Mouse (Mus musculus): ENCODE measurements around the gene Elmo1. TPM values are rescaled to one million over a fixed set of nuclear protein-coding genes. Genes with fewer than 3 reads are reported as not detected.

Elmo1 gene
- polyA plus RNA-seq, 1 experiment, result 0.40 TPM

DNA sequence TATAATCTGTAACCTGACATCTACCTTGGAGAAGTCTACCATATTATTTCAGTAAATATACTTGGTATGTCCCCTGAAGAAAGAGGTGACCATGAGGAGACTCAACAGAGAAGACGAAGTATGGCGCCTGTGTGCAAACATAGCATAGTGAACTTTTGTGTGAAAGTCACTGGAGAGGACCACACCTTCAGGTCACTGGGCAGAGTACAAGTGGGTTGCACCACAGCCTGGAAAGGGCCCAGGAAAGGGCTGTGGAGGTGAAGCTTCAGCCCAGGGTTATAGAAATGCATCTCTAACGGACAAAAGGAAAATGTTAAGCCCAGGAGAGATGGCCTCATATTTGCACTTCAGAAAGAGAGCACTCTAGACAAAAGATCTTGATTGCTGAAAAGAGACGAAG is 420.6 kb downstream of the Elmo1 start:
- no peak overlapping the region for H3K4me3 ChIP-seq
- no peak for TF ChIP-seq CEBPB (IDR thresholded peaks at IDR 0.05; ENCODE audit: insufficient read depth, poor library complexity, severe bottlenecking)
- H3ac ChIP-seq (ENCODE audit: control insufficient read depth, insufficient read length), result no peak overlapping the region
- H3K79me2 ChIP-seq (ENCODE audit: control insufficient read depth, insufficient read depth), result no peaks in the 10 kb centered on the region
- no peaks in the 10 kb centered on the region for H3K27me3 ChIP-seq (ENCODE audit: control insufficient read depth, insufficient read depth, insufficient read length)
- H3K4me2 ChIP-seq (ENCODE audit: low read depth), result no peak overlapping the region
- no peaks in the 10 kb centered on the region for H3K36me3 ChIP-seq (ENCODE audit: control insufficient read depth, insufficient read depth)

DNA sequence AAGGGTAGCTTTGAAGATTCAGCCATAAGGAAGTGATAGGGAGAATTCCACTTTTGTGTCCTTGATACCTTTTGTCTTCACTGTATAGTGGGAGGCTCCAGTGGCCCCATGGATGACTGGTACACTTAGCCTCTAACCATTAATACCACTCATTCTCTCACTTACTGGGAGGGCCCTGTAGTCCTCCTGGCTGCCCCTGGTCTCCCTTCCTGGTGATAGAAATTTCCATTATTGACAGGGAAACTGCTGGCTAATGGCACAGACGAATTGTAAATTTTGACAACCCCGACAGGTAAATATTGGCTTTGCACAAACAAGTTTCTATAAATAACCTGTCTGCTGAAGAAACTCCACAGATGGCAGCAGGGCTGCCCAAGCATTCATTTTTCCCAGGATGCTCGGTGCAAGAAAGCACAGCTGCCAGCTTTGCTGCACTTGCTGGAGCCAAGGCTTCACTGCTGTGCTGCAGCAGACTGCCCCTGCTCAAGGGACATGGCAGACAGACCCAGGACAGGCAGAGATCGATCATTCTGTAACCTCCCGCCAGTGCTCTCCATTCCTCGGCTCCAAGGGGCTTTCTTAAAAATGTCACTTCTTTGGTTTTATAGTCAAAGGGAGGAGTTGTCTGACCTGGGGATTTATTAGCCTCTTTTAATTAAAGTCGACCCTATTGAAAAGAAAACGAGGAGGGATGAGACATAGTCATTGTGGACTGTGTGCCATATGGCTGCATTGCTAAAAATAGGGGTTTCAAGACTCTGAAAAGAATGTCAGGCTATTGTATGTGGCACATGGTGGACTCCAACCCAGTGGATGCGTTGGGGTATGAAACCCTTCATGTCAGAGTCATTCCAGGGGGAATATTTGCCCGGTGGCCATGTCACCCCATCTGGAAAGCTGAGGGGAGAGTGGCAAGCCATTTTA is 422.2 kb downstream of the Elmo1 start:
- Histone ChIP-seq H3K36me3 (ENCODE audit: control insufficient read depth, insufficient read depth) (no peaks in the 10 kb centered on the region), H3K4me3 (no peak overlapping the region), H3K4me2 (ENCODE audit: low read depth) (no peak overlapping the region), H3K27me3 (ENCODE audit: control insufficient read depth, insufficient read depth, insufficient read length) (no peaks in the 10 kb centered on the region), H3ac (ENCODE audit: control insufficient read depth, insufficient read length) (no peak overlapping the region), H3K79me2 (ENCODE audit: control insufficient read depth, insufficient read depth) (no peaks in the 10 kb centered on the region)
- no peak for TF ChIP-seq POLR2AphosphoS2 (IDR thresholded peaks at IDR 0.05; ENCODE audit: insufficient read length, low read depth)
- TF ChIP-seq MYOG (IDR thresholded peaks at IDR 0.05; ENCODE audit: control insufficient read depth in 1 of 3, insufficient read depth in 1 of 3, insufficient read length in 2 of 3, low read depth in 2 of 3), result no peak
- no peak for TF ChIP-seq REST (IDR thresholded peaks at IDR 0.05; ENCODE audit: insufficient read depth, insufficient read length)
- no peak for TF ChIP-seq SRF (IDR thresholded peaks at IDR 0.05; ENCODE audit: control insufficient read depth, insufficient read length, low read depth)
- TF ChIP-seq TCF3 (IDR thresholded peaks at IDR 0.05; ENCODE audit: insufficient read length, low read depth), result no peak
- TF ChIP-seq CEBPB (IDR thresholded peaks at IDR 0.05; ENCODE audit: insufficient read depth, poor library complexity, severe bottlenecking), result no peak
- TF ChIP-seq USF1 (IDR thresholded peaks at IDR 0.05; ENCODE audit: low read depth), result no peak
- no peak for TF ChIP-seq TCF12 (IDR thresholded peaks at IDR 0.05; ENCODE audit: insufficient read depth, poor library complexity, severe bottlenecking)
- no peak for TF ChIP-seq MYOD1 (IDR thresholded peaks at IDR 0.05; ENCODE audit: control insufficient read depth in 1 of 3, insufficient read length in 2 of 3, low read depth in 2 of 3)
- TF ChIP-seq MAX (IDR thresholded peaks at IDR 0.05; ENCODE audit: low read depth), result no peak
- no peak for TF ChIP-seq E2F4 (IDR thresholded peaks at IDR 0.05; ENCODE audit: insufficient read depth)
- no peak for TF ChIP-seq POLR2A (IDR thresholded peaks at IDR 0.05; ENCODE audit: insufficient read length, low read depth)

DNA sequence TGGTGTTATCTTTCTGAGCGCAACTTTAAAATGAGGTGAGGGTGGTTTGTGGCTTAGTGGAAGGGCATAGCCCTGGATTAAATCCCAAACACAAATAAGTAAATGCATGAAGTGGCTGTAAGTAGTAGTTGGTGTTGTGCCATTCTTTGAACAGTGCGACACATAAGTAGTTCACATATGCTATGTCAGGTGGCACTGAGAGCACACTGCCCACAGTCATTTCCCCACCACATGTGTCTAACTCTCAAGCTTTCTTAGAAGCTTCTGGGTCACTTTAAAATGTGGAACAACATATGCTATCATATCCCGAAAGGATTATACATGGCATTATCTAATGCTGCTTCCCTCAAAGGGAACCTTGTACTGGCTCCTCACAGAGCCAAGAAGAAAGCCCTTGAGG is 424.3 kb downstream of the Elmo1 start:
- no peak for TF ChIP-seq CEBPB (IDR thresholded peaks at IDR 0.05; ENCODE audit: insufficient read depth, poor library complexity, severe bottlenecking)
- no peak for TF ChIP-seq TCF12 (IDR thresholded peaks at IDR 0.05; ENCODE audit: insufficient read depth, poor library complexity, severe bottlenecking)
- TF ChIP-seq TCF3 (IDR thresholded peaks at IDR 0.05; ENCODE audit: insufficient read length, low read depth), result no peak
- TF ChIP-seq POLR2AphosphoS2 (IDR thresholded peaks at IDR 0.05; ENCODE audit: insufficient read length, low read depth), result no peak
- TF ChIP-seq REST (IDR thresholded peaks at IDR 0.05; ENCODE audit: insufficient read depth, insufficient read length), result no peak
- TF ChIP-seq E2F4 (IDR thresholded peaks at IDR 0.05; ENCODE audit: insufficient read depth), result no peak
- TF ChIP-seq USF1 (IDR thresholded peaks at IDR 0.05; ENCODE audit: low read depth), result no peak
- no peak for TF ChIP-seq POLR2A (IDR thresholded peaks at IDR 0.05; ENCODE audit: insufficient read length, low read depth)
- TF ChIP-seq SRF (IDR thresholded peaks at IDR 0.05; ENCODE audit: control insufficient read depth, insufficient read length, low read depth), result no peak
- TF ChIP-seq MYOD1 (IDR thresholded peaks at IDR 0.05; ENCODE audit: control insufficient read depth in 1 of 3, insufficient read length in 2 of 3, low read depth in 2 of 3), result no peak
- Histone ChIP-seq H3ac (ENCODE audit: control insufficient read depth, insufficient read length) (no peak overlapping the region), H3K4me3 (no peak overlapping the region)

DNA sequence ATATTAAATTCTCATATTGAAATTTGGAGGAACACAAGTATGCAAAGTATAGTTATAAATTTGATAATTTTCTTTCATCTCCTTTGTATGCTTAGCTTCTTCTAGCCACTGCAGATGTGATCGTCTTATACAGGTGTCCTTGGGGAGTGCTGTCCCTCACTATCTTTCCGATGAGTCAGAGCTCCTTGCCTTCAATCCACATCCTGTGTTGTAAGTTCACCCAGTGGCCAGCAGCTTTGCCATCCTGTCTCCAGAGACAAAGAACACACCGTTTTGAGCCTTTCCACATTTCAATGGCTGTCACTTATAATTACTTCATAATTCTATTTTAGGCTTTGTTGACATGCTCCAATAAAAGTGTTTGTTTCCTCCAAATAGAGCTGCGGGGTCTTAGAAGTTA is 425.7 kb downstream of the Elmo1 start:
- TF ChIP-seq MAX (IDR thresholded peaks at IDR 0.05; ENCODE audit: low read depth), result no peak
- TF ChIP-seq TCF3 (IDR thresholded peaks at IDR 0.05; ENCODE audit: insufficient read length, low read depth), result no peak
- no peak for TF ChIP-seq MYOG (IDR thresholded peaks at IDR 0.05; ENCODE audit: control insufficient read depth in 1 of 3, insufficient read depth in 1 of 3, insufficient read length in 2 of 3, low read depth in 2 of 3)
- TF ChIP-seq MYOD1 (IDR thresholded peaks at IDR 0.05; ENCODE audit: control insufficient read depth in 1 of 3, insufficient read length in 2 of 3, low read depth in 2 of 3), result no peak
- TF ChIP-seq POLR2AphosphoS2 (IDR thresholded peaks at IDR 0.05; ENCODE audit: insufficient read length, low read depth), result no peak
- no peak for TF ChIP-seq CEBPB (IDR thresholded peaks at IDR 0.05; ENCODE audit: insufficient read depth, poor library complexity, severe bottlenecking)
- TF ChIP-seq E2F4 (IDR thresholded peaks at IDR 0.05; ENCODE audit: insufficient read depth), result no peak
- no peak for TF ChIP-seq POLR2A (IDR thresholded peaks at IDR 0.05; ENCODE audit: insufficient read length, low read depth)
- TF ChIP-seq TCF12 (IDR thresholded peaks at IDR 0.05; ENCODE audit: insufficient read depth, poor library complexity, severe bottlenecking), result no peak
- no peak for TF ChIP-seq USF1 (IDR thresholded peaks at IDR 0.05; ENCODE audit: low read depth)
- no peak for TF ChIP-seq SRF (IDR thresholded peaks at IDR 0.05; ENCODE audit: control insufficient read depth, insufficient read length, low read depth)
- no peak for TF ChIP-seq REST (IDR thresholded peaks at IDR 0.05; ENCODE audit: insufficient read depth, insufficient read length)
- Histone ChIP-seq H3ac (ENCODE audit: control insufficient read depth, insufficient read length) (no peak overlapping the region), H3K27me3 (ENCODE audit: control insufficient read depth, insufficient read depth, insufficient read length) (no peaks in the 10 kb centered on the region), H3K79me2 (ENCODE audit: control insufficient read depth, insufficient read depth) (no peaks in the 10 kb centered on the region), H3K36me3 (ENCODE audit: control insufficient read depth, insufficient read depth) (no peaks in the 10 kb centered on the region), H3K4me3 (no peak overlapping the region), H3K4me2 (ENCODE audit: low read depth) (no peak overlapping the region)

More for the DNA sequence above, 424.3 kb downstream of the Elmo1 start:
- H3K36me3 ChIP-seq (ENCODE audit: control insufficient read depth, insufficient read depth), result no peaks in the 10 kb centered on the region
- no peaks in the 10 kb centered on the region for H3K79me2 ChIP-seq (ENCODE audit: control insufficient read depth, insufficient read depth)
- H3K4me2 ChIP-seq (ENCODE audit: low read depth), result no peak overlapping the region
- H3K27me3 ChIP-seq (ENCODE audit: control insufficient read depth, insufficient read depth, insufficient read length), result no peaks in the 10 kb centered on the region
